Mouse (Mus musculus): Measurements from ENCODE around the gene Arl8a. TPM values are rescaled to one million over a fixed set of nuclear protein-coding genes. Genes with fewer than 3 reads are reported as not detected.
"Not testable (repeated sequence)": the region's sequence is repeated elsewhere in the genome, so short reads cannot be mapped to it uniquely, and the experiment has no call there.

Arl8a gene
- polyA plus RNA-seq (2012; rRNA removed) = 61.0 and 65.9 TPM in 2 replicates

DNA sequence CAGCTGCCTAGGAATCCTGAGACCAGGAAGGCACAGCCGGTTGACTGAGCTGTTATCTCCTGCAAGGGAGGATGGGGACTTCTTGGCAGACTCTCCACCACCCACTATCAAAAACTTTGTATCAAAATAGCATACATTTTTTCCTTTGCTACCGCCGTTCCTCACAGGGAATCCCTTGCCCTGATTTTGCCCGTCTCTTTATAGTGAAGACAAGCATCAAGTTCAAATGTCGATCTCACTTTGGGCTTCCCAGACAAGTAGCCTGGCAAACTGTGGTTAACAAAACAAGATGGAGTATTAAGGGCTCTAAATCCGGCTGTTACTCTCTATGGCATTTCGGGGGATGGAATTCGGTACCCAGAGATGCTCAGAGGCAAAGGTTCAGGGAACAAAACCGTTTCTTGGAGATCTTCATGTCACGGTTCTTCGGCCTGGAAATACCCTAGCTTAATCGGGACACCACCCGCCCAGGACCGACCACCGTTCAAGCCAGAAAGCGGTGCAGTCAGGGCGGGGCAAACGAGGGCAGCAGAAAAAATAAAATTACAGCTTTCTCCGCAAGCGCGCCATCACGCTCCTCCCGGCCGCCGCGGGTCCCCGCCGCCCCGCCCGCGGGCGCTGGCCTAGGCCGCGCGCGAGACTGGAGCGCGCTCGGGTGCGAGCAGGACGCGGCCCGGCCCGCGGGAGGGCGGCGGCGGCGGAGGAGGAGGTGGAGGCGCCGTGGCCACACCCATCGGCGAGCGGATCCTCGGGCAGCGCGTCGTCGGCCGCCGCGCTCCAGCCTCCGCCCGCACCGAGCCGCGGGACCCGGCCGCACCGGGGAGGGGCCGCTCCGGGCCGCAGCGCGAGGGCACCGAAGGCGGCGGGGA lies at the start of gene Arl8a:
Gene Arl8a, plus strand, starts transcription at position 748 of the 869 bp plus-strand sequence.
- 2% methylated on average over 78 of the region's 78 CpGs for WGBS
- no peak for DNase-seq (ENCODE audit: low read depth, low spot score)

DNA sequence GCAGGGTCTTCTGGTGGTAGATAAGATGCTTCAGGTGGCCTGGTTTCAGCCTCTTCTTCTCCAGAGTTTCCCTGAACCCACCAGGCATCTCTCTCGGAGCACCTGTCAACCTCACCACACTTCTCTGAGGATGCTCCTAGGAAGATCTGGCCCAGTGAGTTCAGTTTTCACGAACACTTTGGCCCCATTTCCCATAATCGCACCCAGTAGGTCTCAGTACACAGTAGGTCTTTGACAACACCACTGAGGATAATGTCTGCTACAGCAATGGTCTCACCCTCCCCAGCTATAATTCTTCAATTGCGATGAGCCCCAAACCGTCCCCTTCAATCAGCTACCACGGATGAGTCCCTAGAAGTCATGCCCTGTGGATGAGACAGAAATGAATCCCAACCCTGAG lies 49.2 kb upstream of the Arl8a start:
- 86% methylated on average over 6 of the region's 6 CpGs for WGBS
- no peak for DNase-seq (ENCODE audit: low read depth, low spot score)

DNA sequence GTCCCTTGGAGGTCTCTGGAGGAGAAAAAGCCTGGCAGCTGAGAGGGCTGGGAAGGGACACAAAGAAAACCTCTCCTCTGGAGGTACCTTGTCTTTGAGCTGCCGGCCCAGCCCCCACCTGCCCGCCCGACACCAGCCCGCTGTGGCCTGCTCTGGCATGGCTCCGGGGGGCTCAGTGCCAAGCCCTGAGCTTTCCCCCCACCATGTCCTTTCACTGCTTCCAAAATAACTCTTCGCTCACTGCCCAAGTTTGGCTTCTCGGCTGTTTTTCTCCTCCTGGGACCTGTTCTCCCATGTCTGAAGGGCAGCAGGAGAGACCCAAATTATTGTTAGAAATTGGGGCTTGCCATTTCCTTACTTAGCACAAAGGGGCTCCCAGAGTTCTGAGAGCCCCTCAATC lies 48.2 kb upstream of the Arl8a start:
- DNase-seq (ENCODE audit: low read depth, low spot score) = no peak
- 84% methylated on average over 7 of the region's 7 CpGs for WGBS

DNA sequence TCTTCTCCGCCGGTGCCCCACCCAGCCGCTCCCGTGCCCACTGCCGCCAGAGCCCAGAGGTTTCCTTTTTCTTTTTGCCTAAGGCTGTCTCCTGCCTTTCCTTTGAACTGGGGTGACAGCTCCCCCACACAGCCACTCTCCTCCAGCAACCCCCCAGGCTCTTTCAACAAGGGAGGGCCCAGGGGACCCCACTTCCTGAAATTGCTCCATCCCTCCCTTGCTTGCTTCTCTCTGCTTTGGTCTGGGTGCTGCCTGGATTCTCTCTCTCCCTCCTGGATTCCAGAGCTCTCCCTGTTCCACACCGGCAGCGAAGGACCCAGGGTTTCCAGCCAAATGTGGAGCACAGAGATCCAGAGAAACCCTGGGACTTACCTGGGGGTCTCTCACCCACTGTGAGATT lies 46.2 kb upstream of the Arl8a start:
- DNase-seq (ENCODE audit: low read depth, low spot score) = no peak
- 27% methylated on average over 7 of the region's 7 CpGs for WGBS

DNA sequence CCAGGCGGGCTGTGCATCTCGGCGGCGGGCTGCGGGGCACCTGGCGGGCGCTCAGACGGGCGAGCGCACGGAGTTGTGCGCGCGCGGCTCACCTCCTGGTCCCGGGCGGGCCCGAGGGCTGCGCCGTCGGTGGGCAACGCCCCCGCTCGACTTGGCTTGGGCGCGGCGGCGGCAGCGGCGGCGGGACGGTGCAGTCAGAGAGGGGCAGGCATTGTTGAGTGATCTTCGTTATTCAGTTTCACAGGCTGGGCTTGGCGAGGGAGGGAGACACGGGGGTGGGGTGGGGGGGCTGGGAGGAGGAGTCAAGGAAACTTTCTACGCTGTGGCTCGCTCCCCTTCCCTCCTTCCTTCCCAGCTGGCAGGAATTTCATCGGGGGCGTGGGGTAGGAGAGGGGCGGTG lies 41.5 kb upstream of the Arl8a start, which contains the start of gene Lgr6:
Gene Lgr6, minus strand, starts transcription at position 153 of the 400 bp plus-strand sequence.
- DNase-seq (ENCODE audit: low read depth, low spot score) = no peak
- under 1% methylated on average over 40 of the region's 40 CpGs for WGBS

GRCm38 (mm10) chr1:135105951-135106350 lies 40.7 kb upstream of the Arl8a start:
- 2% methylated on average over 8 of the region's 8 CpGs for WGBS
- DNase-seq (ENCODE audit: low read depth, low spot score) = no peak

DNA sequence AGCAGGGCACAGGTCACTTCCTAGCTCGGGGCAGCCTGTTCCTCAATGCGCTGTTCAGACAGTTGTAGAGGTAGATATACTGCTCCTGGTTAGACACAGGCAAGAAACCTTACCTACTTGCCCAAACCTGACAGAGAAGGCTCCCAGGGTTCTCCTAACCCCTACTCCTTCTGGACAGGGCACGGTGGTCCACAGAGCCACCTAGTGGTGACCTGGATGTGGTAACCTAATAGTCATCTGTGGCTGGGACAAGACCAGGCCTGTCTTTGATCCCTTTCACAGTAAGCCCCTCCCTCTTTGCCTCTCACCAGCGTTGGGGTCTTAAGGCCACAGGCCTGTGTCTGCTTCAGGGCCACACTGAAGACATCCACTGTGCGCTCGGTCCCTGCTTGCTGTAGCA lies 38.0 kb upstream of the Arl8a start:
- WGBS = 56% methylated on average over 6 of the region's 6 CpGs
- no peak for DNase-seq (ENCODE audit: low read depth, low spot score)

- 19% methylated on average over 6 of the region's 6 CpGs for WGBS
- DNase-seq (ENCODE audit: low read depth, low spot score) = peak; percentile 29
These were observed 36.5 kb upstream of the Arl8a start for GRCm38 (mm10) chr1:135110075-135110474.

GRCm38 (mm10) chr1:135111271-135111670 lies 35.4 kb upstream of the Arl8a start:
- DNase-seq (ENCODE audit: low read depth, low spot score) = not testable (repeated sequence)
- WGBS = 57% methylated on average over 4 of the region's 5 CpGs

DNA sequence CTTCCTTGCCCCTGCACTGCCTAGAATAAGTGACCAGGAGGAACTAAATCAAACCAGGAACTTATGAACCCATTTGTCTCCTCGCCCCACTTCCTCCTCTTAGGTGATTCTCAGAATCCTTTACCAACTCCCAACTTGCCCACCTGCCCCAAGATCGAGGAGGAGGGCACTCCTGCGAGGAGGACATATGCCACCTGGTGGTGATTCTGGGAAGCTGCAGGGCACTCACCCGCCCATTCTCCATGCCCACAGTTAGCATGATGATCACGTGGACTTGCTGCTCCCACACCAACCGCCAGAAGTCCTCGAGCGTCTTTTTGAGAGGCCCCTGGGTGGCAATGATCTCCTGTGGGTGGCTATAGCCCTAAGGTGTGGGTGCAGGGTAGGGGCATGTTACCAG lies 34.0 kb upstream of the Arl8a start:
- WGBS = 5% methylated on average over 8 of the region's 8 CpGs
- DNase-seq (ENCODE audit: low read depth, low spot score) = no peak

DNA sequence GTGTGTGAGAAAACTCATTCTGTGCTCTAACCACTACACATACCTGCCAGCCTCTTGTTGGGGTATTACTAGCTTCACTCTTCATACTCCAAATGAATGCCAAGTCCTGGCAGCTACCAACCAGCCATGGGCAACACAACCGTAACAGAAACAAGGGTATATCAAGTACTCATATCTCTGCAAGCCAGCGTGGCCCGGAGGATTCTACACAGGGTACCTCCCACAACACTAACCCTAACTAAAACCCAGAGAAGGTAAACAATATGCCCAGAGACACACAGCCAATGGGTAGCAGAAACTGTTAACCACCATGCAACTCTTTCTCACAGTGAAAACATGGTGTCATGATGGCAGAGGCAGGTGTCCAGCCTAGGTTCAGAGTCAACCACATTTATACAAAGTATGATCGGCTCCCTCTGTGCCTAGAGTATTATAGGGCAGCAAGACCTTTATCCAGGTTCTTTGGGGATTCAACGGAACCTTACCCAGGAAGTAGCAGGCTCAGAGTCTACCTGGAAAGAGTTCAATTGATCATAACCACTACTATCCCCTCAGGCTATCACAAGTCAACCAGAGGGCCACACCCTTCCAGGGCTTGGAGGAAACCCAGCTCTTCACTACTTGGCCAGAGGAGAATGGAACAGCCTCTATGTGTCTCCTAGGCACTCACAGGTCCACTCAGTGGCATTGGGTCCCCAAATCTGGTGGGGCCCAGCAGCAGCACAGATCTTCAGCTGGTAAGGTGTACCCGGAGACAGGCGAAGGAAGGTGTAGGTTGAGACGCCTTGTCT lies 21.9 kb upstream of the Arl8a start:
- 84% methylated on average over 8 of the region's 8 CpGs for WGBS

GRCm38 (mm10) chr1:135125990-135126389 lies 20.6 kb upstream of the Arl8a start:
- no peak for DNase-seq (ENCODE audit: low read depth, low spot score)
- 51% methylated on average over 8 of the region's 8 CpGs for WGBS

More for the DNA sequence above, 21.9 kb upstream of the Arl8a start:
- DNase-seq (ENCODE audit: low read depth, low spot score) = no peak

GRCm38 (mm10) chr1:135126443-135127027 lies 20.1 kb upstream of the Arl8a start:
- no peak for DNase-seq (ENCODE audit: low read depth, low spot score)
- WGBS = 61% methylated on average over 4 of the region's 4 CpGs

DNA sequence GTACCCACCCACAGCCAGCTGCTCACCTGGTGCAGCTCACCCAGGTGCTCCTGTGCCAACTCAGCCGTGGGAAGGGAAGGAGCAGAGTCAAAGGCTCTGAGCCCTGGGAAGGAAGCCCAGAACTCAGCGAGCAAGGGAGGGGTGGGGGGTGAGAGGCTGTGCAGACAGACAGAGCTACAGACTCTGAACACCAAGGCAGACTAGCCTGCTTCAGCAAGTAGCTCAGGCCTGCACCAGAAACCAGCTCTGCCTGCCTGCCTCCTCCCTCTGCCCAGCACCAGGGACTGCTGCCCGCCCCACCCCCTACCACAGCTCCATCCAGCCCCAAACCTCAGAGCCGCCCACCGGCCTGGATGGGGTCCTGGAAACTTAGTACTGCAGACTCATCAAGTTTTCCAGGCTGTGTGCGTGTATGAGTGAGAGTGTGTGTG lies 18.6 kb upstream of the Arl8a start:
- WGBS = 45% methylated on average over 6 of the region's 6 CpGs
- DNase-seq (ENCODE audit: low read depth, low spot score) = no peak

DNA sequence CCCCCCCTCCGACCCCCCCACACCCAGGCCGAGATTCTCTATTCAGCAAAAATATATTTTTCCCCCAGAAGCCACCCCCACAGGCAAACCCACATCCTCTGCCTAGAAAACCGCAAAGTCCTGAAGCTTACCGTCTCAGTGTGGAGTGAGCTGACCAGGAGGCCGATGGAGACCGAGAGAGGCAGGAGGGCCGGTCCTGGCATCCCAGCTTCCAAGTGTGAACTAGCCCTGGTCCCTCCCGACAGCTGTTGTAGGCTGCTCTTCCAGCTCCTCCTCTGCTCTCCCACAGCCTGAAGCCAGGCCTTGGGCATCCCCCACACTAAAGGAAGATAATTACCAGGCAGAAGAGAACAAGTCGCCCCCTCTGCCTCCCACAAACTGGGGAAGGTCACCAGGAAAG lies 17.6 kb upstream of the Arl8a start:
- DNase-seq (ENCODE audit: low read depth, low spot score) = no peak
- WGBS = 54% methylated on average over 9 of the region's 9 CpGs

- DNase-seq (ENCODE audit: low read depth, low spot score) = no peak
- 69% methylated on average over 9 of the region's 9 CpGs for WGBS
These were observed 17.0 kb upstream of the Arl8a start for GRCm38 (mm10) chr1:135129543-135130183.

DNA sequence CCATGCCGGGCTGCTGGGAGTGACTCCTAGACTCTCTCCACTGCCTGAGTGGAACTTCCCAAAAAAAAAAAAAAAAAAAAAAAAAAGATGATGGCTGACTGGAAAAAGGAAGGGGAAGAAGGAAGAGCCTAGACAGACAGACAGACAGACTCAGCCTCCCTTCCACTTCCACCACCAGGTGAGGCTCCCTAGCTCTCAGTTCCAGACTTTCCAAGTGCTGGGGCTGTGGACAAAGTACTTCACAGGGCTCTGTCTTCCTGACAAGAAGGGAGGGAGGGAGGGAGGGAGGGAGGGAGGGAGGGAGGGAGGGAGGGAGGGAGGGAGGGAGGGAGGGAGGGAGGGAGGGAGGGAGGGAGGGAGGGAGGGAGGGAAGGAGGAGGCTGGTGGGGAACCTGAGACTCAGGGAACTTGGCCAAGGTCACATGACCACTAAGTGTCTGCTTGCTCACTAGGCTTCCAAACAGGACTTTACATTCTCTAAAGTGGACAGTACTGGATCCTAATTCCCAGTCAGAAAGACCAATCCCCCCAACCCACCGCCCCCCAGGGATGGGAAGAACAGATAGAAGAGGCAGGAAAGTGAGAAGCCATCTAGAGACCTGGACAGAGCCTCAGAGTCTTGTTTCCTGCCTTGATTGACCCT lies 16.1 kb upstream of the Arl8a start:
- 63% methylated on average over 2 of the region's 2 CpGs for WGBS
- no peak for DNase-seq (ENCODE audit: low read depth, low spot score)

DNA sequence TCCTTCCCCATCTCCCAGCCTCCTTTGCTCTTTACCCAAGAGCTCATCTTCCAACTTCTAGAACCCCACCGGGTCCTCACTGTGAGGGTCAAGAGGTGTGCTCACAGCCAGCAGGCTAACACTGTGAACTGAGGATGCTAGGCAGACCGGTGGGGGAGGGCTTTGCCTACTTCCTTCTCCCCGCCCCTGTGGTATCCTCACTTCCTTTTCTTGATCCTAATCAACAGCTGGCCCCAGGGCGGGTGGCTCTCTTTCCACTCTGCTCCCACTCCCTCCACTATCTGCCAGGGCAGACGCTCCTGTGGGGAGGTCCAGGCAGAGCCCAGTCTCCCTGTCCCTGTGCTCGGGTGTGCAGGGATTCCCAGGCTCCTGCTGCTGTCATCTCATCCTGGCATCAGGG lies 15.6 kb upstream of the Arl8a start:
- no peak for DNase-seq (ENCODE audit: low read depth, low spot score)
- 14% methylated on average over 6 of the region's 6 CpGs for WGBS

- WGBS = 38% methylated on average over 8 of the region's 8 CpGs
These were observed 15.1 kb upstream of the Arl8a start for GRCm38 (mm10) chr1:135131560-135131959.

More at GRCm38 (mm10) chr1:135131560-135131959, 15.1 kb upstream of the Arl8a start:
- DNase-seq (ENCODE audit: low read depth, low spot score) = no peak
